Mouse (Mus musculus): ENCODE measurements at regions not wholly inside any gene's neighbourhood (a gene's known extent, or its start where the extent isn't known, plus 50 kb on each side); places are given as distances from the start of the nearest gene placed in this dataset.

- WGBS: 72% methylated on average over 3 of the region's 3 CpGs
- no peak for ATAC-seq
- TF ChIP-seq CTCF (IDR thresholded peaks at IDR 0.05; ENCODE audit: low read depth): no peak
- no peaks in the 10 kb centered on the region for H3K27me3 ChIP-seq (replicated peaks; ENCODE audit: control insufficient read depth, insufficient read depth, low read length)
- no peak overlapping the region for H3K4me2 ChIP-seq (replicated peaks; ENCODE audit: low read depth)
- no peak overlapping the region for H3K9ac ChIP-seq (ENCODE audit: low read depth, low read length)
- H3K36me3 ChIP-seq (ENCODE audit: control insufficient read depth, insufficient read depth): no peaks in the 10 kb centered on the region
- H3K9me3 ChIP-seq (ENCODE audit: control insufficient read depth): no peaks in the 10 kb centered on the region
- H3K4me1 ChIP-seq (replicated peaks; ENCODE audit: control insufficient read depth, insufficient read depth, low read length): no peaks in the 10 kb centered on the region
- no peak overlapping the region for H3K27ac ChIP-seq (ENCODE audit: low read depth, low read length)
- H3K4me3 ChIP-seq (ENCODE audit: low read depth, low read length): no peak overlapping the region
Measured at GRCm38 (mm10) chr2:74930702-74931101, 105.1 kb downstream of the Mtx2 start.

GRCm38 (mm10) chr2:74933190-74933589 is 107.6 kb downstream of the Mtx2 start:
- Histone ChIP-seq H3K9me3 (ENCODE audit: control insufficient read depth) (no peaks in the 10 kb centered on the region), H3K4me1 (replicated peaks; ENCODE audit: control insufficient read depth, insufficient read depth, low read length) (no peaks in the 10 kb centered on the region), H3K4me3 (ENCODE audit: low read depth, low read length) (no peak overlapping the region), H3K9ac (ENCODE audit: low read depth, low read length) (no peak overlapping the region), H3K36me3 (ENCODE audit: control insufficient read depth, insufficient read depth) (no peaks in the 10 kb centered on the region), H3K27me3 (replicated peaks; ENCODE audit: control insufficient read depth, insufficient read depth, low read length) (no peaks in the 10 kb centered on the region), H3K27ac (ENCODE audit: low read depth, low read length) (no peak overlapping the region), H3K4me2 (replicated peaks; ENCODE audit: low read depth) (no peak overlapping the region)
- TF ChIP-seq CTCF (IDR thresholded peaks at IDR 0.05; ENCODE audit: low read depth): no peak
- WGBS: 41% methylated on average over 8 of the region's 8 CpGs
- no peak for ATAC-seq

- no peak for ATAC-seq
- H3K9ac ChIP-seq (ENCODE audit: low read depth, low read length): no peak overlapping the region
- H3K4me3 ChIP-seq (ENCODE audit: low read depth, low read length): no peak overlapping the region
- H3K9me3 ChIP-seq (ENCODE audit: control insufficient read depth): no peaks in the 10 kb centered on the region
- H3K36me3 ChIP-seq (ENCODE audit: control insufficient read depth, insufficient read depth): no peaks in the 10 kb centered on the region
- no peak overlapping the region for H3K4me2 ChIP-seq (replicated peaks; ENCODE audit: low read depth)
- TF ChIP-seq CTCF (IDR thresholded peaks at IDR 0.05; ENCODE audit: low read depth): no peak
- no peaks in the 10 kb centered on the region for H3K4me1 ChIP-seq (replicated peaks; ENCODE audit: control insufficient read depth, insufficient read depth, low read length)
- H3K27me3 ChIP-seq (replicated peaks; ENCODE audit: control insufficient read depth, insufficient read depth, low read length): no peaks in the 10 kb centered on the region
- 78% methylated on average over 1 of the region's 1 CpGs for WGBS
- H3K27ac ChIP-seq (ENCODE audit: low read depth, low read length): no peak overlapping the region
Measured at GRCm38 (mm10) chr2:74933771-74934170, 108.2 kb downstream of the Mtx2 start.

GRCm38 (mm10) chr2:74938711-74939110 is 113.1 kb downstream of the Mtx2 start:
- Histone ChIP-seq H3K9me3 (ENCODE audit: control insufficient read depth) (no peaks in the 10 kb centered on the region), H3K4me3 (ENCODE audit: low read depth, low read length) (no peak overlapping the region), H3K27me3 (replicated peaks; ENCODE audit: control insufficient read depth, insufficient read depth, low read length) (no peaks in the 10 kb centered on the region), H3K4me2 (replicated peaks; ENCODE audit: low read depth) (no peak overlapping the region), H3K4me1 (replicated peaks; ENCODE audit: control insufficient read depth, insufficient read depth, low read length) (no peaks in the 10 kb centered on the region), H3K27ac (ENCODE audit: low read depth, low read length) (no peak overlapping the region), H3K36me3 (ENCODE audit: control insufficient read depth, insufficient read depth) (no peaks in the 10 kb centered on the region), H3K9ac (ENCODE audit: low read depth, low read length) (no peak overlapping the region)
- no peak for TF ChIP-seq CTCF (IDR thresholded peaks at IDR 0.05; ENCODE audit: low read depth)
- no peak for ATAC-seq
- WGBS: 75% methylated on average over 9 of the region's 9 CpGs

- Histone ChIP-seq H3K4me3 (ENCODE audit: low read depth, low read length) (no peak overlapping the region), H3K27ac (ENCODE audit: low read depth, low read length) (no peak overlapping the region), H3K9me3 (ENCODE audit: control insufficient read depth) (no peaks in the 10 kb centered on the region), H3K9ac (ENCODE audit: low read depth, low read length) (no peak overlapping the region), H3K36me3 (ENCODE audit: control insufficient read depth, insufficient read depth) (no peaks in the 10 kb centered on the region), H3K27me3 (replicated peaks; ENCODE audit: control insufficient read depth, insufficient read depth, low read length) (no peaks in the 10 kb centered on the region), H3K4me2 (replicated peaks; ENCODE audit: low read depth) (no peak overlapping the region), H3K4me1 (replicated peaks; ENCODE audit: control insufficient read depth, insufficient read depth, low read length) (no peaks in the 10 kb centered on the region)
- WGBS: 93% methylated on average over 10 of the region's 10 CpGs
- TF ChIP-seq CTCF (IDR thresholded peaks at IDR 0.05; ENCODE audit: low read depth): no peak
- ATAC-seq: no peak
Measured at GRCm38 (mm10) chr2:74941966-74942365, 116.4 kb downstream of the Mtx2 start.

- TF ChIP-seq CTCF (IDR thresholded peaks at IDR 0.05; ENCODE audit: low read depth): no peak
- Histone ChIP-seq H3K27ac (ENCODE audit: low read depth, low read length) (no peak overlapping the region), H3K4me3 (ENCODE audit: low read depth, low read length) (no peak overlapping the region), H3K27me3 (replicated peaks; ENCODE audit: control insufficient read depth, insufficient read depth, low read length) (no peaks in the 10 kb centered on the region), H3K4me1 (replicated peaks; ENCODE audit: control insufficient read depth, insufficient read depth, low read length) (no peaks in the 10 kb centered on the region), H3K9ac (ENCODE audit: low read depth, low read length) (no peak overlapping the region), H3K4me2 (replicated peaks; ENCODE audit: low read depth) (no peak overlapping the region), H3K36me3 (ENCODE audit: control insufficient read depth, insufficient read depth) (no peaks in the 10 kb centered on the region), H3K9me3 (ENCODE audit: control insufficient read depth) (no peaks in the 10 kb centered on the region)
- WGBS: 53% methylated on average over 6 of the region's 6 CpGs
- ATAC-seq: no peak
Measured at GRCm38 (mm10) chr2:74942611-74943198, 117.1 kb downstream of the Mtx2 start.

Data from intestine, postnatal 0 days (tissue).